Mouse (Mus musculus) right cerebral cortex, postnatal 25 days (tissue): ENCODE measurements around the gene Gtf3a.
A peak's percentile ranks its signal among the peaks of the same experiment; 100 is the strongest.
"Not testable (repeated sequence)": the region's sequence is repeated elsewhere in the genome, so short reads cannot be mapped to it uniquely, and the experiment has no call there.

Experiments
- DNase-seq: peaks from one replicate; pipeline ENCODE4 v3.0.0; 2022

The Gtf3a gene

DNA sequence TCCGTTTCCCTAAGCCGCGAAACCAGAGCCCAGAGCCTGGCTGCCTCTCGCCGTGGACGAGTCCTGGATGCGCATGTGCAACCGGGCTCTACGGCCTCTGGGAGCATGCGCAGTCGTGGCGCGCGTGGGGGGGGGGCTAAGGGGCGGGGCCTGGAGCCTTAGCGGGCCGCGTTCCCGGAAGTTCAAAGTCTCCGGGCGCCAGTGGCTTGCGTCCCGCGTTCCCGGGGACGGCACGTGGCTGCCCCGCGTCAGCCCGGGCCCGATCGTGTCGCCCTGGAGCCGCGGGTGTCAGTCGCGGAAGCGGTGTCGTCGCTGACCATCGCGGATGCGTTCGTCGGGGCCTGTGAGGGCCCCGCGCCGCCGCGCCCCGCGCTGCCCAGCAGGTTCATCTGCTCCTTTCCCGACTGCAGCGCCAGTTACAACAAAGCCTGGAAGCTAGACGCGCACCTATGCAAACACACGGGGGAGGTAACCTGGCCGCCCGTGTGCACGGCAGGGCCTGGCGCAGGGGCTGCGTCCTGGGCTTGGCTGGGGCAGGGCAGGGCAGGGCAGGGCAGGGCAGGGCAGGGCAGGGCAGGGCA, at the start of gene Gtf3a:
TSS of gene Gtf3a (plus strand) at position 150 of the 581 bp plus-strand sequence.
- DNase-seq: peak; percentile 70

DNA sequence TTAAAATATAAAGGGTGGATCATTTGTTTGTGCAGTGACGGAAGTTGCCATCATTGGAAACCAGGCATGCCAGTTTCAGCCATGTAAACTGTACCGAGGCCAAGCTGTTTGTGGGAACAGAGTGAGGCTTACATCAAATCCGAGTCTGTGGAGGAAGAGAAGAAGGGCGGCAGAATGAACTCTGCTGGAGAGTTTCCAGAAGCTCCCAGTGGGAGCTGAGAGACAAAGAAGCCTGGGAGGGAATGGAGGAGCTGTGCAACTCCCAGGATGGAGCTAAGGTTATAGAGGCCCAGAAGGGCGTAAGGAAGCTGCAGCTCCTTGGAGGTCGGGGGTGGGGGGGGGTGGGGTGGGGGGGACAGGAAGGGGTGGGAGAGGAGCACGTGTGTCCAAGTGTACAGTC, 48.1 kb upstream of the Gtf3a start:
- no peak for DNase-seq

DNA sequence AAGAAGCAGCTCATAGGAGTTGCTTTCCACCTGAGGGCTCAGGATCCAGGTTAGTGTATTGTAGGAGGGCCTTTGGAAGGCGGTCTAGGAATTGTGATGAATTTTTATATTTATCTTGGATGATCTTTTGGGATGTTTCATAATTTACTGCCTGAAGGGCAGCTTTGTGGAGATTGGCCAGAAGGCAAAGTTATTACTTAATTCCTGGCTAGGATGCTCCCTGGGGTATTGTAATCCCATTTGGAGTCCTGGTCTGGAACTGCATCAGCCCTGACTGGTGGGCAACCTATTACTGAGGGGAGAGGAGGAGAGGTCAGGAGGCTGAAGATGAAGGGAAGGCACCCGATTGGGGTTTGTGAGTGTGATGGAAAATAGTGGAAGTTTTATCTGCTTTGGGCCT, 47.0 kb upstream of the Gtf3a start:
- DNase-seq: no peak

DNA sequence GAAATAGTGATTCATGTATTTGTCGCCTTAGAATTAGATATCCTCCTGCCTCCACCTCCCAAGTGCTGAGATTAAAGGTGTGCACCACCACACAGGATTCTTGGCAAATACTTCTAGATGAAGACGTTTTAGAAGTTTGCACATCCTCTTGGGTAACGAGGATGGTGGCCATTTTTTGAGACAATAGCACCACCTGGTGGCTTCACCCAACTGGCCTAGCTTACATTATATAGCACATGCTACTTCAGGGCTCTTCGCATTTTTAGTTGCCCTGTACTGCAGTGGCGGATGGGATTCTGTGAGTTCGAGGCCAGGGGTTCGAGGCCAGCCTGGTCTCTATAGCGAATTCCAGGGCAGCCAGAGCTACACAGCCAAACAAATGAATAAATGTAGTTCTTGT, 44.1 kb upstream of the Gtf3a start:
- DNase-seq: peak; percentile 57

DNA sequence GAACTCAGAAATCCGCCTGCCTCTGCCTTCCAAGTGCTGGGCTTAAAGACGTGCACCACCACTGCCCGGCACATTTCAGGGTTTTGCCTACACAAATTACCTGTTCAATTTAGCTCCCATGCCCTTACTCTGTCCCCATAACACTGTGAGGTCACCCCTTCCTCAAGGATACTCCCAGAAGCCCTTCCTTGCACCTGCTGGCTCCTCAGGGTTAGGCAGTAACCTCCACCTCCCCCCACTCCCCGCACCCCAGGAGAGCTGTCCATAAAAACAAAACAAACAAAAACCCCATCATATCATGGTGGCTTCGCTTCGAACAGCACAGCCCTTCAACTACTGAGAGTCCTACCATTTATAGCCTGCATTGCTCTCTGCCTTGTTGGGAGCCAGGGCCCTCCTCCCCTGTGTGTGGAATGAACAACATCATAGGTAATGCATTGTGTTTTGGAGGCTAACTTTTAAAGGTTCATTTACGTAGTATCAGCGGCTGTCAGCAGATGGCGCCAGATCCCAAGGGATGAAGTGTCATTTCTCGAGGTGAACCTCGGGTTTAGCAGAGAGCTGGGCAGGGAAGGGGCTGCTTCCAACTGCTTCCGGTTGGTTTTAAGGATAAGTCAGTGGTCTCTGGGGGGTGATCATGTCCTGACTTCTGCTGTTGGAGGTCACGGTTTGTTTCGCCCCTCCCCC, 42.8 kb upstream of the Gtf3a start:
- DNase-seq: peak; percentile 45

DNA sequence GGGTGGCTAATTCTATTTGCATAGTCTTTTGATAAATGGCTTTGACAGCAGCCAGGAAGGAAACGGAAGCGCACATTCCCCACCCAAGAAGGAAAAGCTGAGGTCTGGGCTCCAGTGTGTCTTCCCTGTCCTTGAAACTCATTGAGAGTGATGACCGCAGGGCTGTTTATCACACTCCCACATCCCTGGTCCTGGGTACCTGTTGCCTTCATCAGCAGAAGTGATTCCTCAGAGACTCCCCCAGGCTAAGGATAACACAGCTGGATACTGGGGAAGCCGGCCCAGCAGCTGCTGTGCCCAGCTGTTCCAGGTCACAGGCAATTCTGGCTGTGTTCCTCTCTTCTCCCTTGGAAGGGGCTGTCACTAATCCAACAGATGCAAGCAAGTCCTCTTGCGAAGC, 40.9 kb upstream of the Gtf3a start:
- no peak for DNase-seq

DNA sequence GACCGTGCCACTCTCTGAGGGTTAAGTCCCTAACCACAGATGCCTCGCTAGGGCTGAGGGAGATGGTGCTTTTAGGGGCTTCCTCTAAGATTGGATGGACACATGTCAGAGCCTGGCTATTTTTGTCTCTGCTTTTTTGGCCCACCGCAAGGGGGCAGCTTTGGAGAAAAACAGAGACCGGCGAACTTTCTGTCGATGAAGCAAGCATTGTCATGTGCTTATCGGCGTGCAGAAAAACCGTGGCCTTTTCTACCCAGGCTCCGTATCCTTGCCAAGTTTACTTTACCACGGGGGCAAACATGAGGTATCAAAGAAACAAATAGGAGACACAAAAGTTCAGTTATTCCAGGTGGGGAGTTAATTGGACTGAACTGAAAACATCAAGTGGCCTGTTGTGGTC, 39.8 kb upstream of the Gtf3a start:
- no peak for DNase-seq

DNA sequence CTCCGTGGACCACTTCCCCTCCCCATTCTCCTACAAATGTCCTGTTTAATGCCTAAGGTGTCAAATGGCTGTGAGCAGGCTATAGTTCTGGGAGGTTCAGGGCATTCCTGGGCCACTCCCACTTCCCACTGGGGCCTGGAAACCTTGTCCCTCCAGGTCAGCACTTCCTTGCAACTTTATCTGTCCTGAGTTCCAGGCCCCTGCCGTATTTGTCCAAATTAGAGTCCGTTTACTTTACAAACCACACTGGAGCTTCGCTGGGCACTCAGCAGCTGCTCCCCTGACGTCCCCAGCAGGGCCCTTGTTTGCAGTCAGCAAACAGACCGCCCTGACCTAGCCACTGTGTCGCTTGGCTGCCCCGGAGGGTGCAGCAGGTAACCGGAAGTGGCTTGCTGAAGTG, 36.3 kb upstream of the Gtf3a start:
- no peak for DNase-seq

DNA sequence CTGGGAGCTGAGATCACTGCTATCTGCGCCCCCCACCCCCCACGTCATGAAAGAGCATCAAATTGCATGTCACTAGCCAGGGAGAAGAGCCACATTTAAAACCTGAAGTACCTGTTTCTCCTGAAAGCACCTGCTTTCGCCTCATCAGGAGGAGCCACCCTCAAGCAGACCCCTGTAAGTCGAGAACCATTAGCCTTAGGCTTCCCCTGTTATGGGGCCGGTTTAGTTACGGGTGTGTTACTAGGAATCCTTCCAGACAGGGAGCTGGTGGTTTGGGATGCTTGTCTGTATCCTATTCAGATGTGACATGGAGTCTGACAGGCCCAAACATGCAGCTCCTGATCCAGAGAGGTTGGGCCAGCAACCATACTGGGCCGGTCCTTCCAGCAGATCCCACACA, 35.1 kb upstream of the Gtf3a start:
- no peak for DNase-seq

DNA sequence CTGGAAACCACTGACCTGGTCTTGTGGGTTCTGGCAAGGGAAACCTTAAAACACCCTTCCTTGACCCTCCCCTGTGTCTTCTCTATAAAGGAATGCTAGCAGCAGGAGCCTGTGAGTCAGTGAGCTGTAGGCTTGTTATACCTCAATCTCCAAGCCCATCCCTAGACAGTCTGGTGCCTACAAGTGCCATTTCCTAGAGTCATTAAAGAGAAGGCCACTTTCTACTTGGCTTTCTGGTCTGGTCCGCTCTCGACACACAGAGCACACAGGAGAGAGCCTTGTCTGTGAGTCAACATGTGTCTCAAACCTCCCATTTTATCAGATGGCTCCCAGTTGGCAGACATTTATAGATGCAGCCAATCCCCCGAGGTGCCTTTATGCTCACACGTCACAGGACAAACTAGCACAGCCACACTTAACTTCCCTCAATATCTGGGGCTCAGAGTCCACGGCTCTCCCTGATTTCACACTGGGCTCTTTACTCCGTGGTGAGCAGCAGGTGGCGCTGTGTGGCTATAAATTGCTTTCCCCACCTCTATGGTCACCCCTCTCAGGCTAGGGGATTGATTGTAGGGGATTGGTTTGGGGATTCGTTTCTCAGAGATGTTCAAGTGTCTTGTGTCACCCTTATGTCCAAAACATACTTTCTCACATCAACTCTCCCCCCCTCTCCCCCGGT, 34.2 kb upstream of the Gtf3a start:
- peak; percentile 55 for DNase-seq

DNA sequence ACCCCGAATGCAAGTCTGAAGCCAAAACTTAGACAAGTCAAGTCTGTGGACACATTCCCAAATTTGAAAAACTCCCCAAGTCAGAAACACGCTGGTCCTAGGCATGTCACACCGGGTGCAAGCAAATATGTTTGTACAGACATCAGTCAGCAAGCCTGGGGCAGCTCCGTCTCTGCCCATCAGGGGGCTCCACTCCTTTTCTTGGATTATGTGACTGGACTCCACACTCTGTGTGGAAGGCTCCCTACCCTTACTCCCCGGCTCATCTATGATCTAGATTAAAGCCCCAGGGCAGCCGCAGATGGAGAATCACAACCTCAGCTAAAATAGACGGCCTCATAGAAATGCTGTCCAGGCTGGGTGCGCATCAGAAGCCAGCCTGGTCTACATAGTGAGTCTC, 32.2 kb upstream of the Gtf3a start:
- DNase-seq: no peak

DNA sequence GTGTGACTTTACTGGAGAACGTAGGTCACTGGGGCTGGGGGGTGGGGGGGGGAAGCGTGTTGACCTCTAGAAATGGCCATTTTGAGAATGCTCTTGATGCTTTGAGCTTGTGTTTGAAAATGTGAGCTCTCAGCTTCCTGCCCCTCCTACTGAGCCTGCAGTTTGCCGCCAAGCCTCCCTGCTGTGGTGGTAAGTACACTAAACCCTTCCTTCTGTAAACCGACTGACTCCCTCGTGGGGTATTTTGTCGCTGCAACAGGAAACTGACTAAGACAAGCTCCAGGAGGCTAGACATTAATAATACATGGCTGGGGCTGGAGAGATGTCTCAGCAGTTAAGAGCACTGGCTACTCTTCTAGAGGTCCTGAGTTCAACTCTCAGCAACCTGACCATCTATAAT, 31.7 kb upstream of the Gtf3a start:
- no peak for DNase-seq

DNA sequence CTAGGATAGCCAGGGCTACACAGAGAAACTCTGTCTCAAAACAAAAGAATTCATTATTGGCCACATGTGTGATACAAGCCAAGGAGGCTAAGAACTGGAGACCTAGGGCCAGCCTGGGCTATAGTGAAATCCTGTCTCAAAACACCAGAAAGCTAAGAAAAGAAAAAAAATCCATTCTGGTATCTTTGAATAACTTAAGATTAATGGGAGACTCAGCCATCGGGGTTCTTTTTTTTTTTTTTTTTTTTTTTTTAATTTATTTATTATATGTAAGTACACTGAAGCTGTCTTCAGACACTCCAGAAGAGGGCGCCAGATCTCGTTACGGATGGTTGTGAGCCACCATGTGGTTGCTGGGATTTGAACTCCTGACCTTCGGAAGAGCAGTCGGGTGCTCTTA, 31.1 kb upstream of the Gtf3a start:
- not testable (repeated sequence) for DNase-seq

DNA sequence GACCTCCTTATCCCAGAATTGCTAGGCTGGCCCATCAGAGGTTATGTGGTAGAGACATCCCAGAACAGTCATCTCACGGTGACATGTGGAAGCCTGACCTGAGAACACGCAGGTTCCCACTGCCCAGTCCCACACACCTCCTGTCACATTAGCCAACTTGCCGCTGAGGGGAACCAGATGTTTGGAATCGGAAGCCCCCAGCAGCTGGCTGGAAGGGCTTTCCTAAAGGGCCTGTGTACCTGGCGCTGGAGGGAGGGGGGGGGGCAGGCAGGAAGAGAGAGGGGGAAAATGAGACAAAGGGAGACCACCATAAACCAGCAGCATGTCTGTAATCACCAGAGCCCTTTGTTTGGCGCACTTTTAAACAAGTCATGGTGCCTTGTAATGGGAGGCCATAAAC, 28.6 kb upstream of the Gtf3a start:
- no peak for DNase-seq

DNA sequence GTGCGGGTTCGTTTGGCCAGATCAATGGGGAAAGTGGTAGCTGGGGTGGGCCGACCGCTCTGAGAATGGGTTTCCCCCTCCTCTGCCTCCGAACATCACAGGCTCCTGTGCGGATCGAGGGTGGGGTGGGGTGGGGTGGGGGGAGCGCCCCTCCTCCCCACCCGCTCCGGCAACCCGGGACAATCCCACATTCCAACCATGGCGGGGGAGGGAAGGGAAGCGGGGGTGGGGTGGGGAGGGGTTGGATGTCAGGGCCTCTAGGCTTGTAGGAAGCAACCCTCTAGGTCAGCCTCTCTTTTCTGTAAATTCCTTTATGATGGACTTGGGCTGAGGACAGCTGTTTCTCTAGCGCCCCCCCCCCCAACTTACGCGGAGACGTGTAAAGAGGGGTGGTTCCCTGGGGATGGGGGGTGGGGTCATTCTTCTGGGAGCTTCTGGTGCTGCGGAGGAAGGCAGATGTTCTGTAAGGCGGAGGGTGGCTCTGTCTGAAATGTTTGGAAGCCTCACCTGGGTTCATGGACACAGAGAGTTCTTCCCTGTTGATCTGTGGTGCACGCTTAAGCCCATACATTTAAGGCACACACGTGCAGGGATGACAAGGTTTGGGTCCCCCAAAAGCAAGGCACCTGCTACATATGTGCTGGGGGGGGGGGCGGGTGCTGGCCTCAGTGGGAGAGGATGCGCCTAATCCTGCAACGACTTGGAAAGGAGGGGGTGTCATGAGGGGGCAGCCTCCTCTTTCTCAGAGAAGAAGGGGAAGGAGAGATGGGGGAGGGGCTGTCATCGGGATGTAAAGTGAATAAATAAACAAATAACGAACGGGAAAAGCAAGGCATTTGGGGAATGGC, 27.9 kb upstream of the Gtf3a start:
- DNase-seq: no peak

DNA sequence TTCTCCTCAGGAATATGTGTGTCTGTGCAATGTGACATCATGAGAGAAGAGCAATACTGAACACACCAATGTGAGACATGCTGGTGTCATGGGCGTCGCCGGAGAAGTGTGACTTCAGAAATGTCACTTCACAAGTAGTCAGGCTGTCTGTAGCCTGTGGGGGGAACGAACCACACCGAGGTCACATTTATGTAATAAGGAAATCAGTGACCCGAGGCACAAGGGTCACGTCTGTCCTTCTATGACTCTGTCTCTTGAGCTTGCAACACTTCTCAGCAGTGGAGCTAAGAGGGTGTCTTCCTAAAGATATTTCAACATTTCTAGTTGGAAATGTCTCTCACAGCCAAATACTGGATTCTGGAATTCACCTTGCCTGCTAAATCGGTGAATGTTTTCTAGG, 27.2 kb upstream of the Gtf3a start:
- DNase-seq: no peak

DNA sequence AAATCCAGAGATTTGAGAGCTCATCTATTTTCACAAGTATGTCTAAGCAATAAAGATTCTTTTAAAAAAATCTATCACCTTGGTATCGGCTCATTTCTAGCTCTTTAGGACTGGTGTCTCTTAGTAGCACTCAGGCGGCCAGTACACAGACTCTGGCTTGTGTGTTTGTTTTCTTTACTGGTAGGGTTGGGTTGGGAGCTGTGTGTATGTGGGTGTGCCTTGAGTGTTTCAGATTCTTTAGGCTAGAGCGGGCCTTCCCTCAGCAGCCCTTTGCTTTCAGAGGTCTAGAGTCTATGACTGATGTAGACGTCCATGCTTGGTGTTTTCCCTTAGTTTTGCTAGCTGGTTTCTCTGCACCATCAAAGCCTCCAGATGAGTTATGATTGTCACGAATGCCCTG, 24.9 kb upstream of the Gtf3a start:
- DNase-seq: no peak

DNA sequence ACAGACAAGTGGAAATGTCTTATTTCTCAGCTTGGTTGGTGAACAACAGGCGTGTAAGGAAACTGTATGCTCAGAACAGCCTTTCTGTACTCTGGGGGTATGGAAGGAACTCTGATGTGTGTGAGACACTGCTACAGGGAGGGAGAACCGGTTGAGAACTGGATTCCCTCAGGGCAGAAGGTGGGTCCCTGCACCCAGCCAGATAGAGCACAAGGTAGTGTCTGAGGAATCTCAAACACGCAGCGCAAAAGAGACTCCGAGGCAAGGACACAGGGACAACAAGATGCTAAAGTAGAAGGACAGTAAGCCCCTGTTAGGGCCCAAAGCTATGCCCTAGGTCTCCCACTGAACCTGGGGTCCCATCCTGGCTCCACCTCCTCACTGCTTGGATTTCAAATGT, 21.8 kb upstream of the Gtf3a start:
- no peak for DNase-seq

DNA sequence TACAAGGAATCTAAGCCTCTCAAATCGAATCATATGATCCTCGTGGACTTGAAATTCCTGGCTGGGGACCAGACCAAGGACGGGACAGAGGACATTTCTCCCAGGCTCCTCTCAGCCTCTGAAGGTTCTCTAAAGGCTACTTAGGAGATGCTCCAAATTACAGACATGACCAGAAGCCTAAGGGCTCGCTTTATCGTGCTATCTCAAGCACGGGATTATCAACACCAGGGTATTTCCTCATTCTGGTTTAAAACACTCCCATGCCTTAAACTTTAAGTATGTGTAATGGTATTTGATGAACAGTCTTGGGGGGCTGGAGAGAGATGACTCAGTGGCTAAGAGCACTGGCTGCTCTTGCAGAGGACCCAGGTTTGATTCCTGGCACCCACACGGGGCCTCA, 17.0 kb upstream of the Gtf3a start:
- no peak for DNase-seq

DNA sequence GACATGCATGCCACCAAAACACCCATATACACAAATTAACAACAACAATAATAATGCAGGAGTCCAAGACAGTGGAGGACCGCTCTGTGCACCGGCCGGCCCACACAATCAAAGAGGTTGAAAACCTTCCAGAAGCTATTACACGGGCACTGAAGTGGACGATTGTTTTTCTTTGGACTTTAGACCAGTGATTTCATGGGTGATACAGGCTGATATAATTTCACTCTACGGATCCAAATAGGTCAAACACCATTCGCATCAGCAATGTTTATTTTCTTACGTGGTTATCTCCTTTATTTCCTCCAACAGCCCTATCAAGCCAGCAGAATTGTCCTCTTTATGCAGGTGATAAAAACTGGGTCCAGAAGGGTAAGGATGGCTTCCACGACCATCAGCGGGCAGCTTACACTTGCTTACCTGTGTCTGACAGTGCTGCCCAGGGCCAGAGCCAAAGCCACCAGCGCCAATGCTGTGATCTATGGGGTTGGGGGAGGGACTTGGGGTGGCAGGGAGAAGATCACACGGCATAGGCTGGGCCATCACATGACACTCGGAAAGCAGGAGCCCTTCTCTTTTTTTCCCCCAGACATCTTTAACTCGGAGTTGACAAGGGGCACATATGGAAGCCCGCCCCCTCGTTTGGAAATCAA, 16.4 kb upstream of the Gtf3a start:
- DNase-seq: no peak

DNA sequence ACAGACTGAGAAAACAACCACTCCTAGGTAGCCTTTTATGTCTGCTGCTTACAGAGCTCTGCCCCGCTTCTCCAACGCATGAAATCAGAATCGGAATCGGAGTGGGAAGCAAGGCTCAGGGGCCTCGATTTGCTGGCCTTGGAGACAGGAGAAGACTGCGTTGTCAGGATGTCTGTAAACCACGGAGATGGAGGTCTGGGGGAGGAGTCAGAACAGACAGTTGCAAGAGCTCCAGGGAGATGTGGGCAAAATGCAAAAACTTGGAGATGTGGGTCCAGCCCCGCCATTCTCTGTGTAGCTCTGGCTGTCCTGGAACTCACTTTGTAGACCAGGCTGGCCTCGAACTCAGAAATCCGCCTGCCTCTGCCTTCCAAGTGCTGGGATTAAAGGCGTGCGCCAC, 15.0 kb upstream of the Gtf3a start:
- no peak for DNase-seq

DNA sequence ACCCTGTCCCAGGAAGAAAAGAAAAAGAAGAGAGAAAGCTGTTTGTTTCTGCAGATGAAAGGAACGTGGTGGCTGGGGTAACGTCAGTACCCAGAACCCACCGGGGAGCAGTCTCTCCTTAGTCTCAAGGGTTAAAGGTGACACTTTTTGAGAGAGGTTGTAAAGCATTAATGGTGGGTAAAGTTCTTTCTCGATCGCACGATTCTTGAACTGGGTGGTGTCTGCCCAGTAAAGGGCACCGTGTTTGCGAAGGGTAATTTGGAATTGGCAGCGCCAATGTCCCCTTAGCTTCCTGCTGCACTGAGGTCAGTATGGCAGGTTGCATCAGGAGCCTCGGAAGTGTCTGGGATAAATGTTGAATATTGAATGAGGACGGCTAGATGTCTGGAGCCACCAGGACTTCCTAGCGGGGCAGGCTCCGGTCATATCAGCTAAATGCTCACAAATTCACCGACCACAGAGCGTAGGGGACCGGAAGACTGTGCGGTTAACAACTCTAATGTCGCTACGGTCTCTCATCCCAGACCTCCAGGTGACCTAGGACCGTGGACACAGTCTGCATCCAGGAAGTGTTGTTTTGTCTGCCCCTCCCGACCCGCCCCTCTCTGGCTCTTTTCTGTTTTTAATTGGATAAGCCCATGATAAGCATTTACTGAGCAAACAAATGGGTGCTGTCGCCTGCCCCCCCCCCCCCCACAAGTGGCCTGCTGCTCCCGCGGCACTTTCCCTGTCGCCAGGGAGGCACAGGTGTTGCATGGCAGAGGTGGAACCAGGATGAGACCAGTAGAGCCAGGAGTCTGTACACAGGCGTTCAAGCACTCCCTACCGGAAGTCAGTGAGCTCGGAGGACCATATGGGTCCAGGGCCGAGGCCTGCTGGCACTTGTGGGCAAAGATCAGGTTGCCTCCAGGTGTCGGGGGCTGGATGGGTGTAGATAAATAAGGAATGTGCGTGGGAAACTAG, 10.6 kb upstream of the Gtf3a start:
- no peak for DNase-seq
